Mouse (Mus musculus): ENCODE results near the gene Grm4. TPM values are rescaled to one million over a fixed set of nuclear protein-coding genes. Genes with fewer than 3 reads are reported as not detected.
"Not testable (repeated sequence)": the region's sequence is repeated elsewhere in the genome, so short reads cannot be mapped to it uniquely, and the experiment has no call there.

Gene Grm4
- polyA plus RNA-seq, 2 experiments, result 0.01 TPM; not detected in 1

GRCm38 (mm10) chr17:27385513-27386261, 135.5 kb downstream of the Grm4 start:
- Histone ChIP-seq H3K36me3 (replicated peaks; ENCODE audit: control insufficient read depth, insufficient read depth, low read depth) (no peaks in the 10 kb centered on the region), H3K27me3 (ENCODE audit: control insufficient read depth, insufficient read depth, low read length) (no peaks in the 10 kb centered on the region), H3K4me2 (ENCODE audit: low read depth) (no peak overlapping the region), H3K4me1 (replicated peaks; ENCODE audit: control insufficient read depth in 2 of 2, insufficient read depth in 2 of 2, low read length in 1 of 2) (no peaks in the 10 kb centered on the region), H3K9me3 (ENCODE audit: control insufficient read depth, low read length) (no peaks in the 10 kb centered on the region), H3K9ac (replicated peaks) (no peak overlapping the region), H3K4me3 (ENCODE audit: insufficient read depth in 1 of 2, low read depth in 2 of 2, low read length in 2 of 2) (no peak overlapping the region), H3K27ac (no peak overlapping the region)
- no peak for DNase-seq (ENCODE audit: low read depth in 3 of 3, low spot score in 3 of 3)
- no peak for TF ChIP-seq CTCF (IDR thresholded peaks at IDR 0.05; ENCODE audit: low read depth)
- no peak for TF ChIP-seq EP300 (IDR thresholded peaks at IDR 0.05; ENCODE audit: low read depth)
- 35% methylated on average over 17 of the region's 17 CpGs for WGBS (ENCODE audit: insufficient replicate concordance)
- no peak for ATAC-seq (ENCODE audit: insufficient read depth)

DNA sequence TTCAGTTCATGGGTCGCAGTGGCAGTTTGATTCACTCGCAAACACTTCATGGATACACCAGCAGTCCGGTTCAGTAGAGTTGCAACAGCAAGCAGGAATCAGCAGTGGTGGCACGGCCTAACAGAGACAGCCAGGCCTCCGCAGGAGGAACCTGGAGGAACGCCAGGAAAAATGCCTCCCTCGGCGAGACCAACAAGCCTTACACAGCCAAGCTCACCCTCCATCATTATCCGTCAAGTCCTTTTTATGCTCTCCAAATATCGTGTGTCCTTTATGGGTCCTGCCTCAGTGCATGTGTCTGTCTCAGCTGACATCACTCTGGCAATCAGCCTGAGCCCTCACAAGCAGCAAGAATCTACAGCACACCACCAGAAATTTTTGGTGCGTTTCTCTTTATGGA, 138.3 kb downstream of the Grm4 start:
- Histone ChIP-seq H3K27me3 (ENCODE audit: control insufficient read depth, insufficient read depth, low read length) (no peaks in the 10 kb centered on the region), H3K4me3 (ENCODE audit: insufficient read depth in 1 of 2, low read depth in 2 of 2, low read length in 2 of 2) (no peak overlapping the region), H3K9ac (replicated peaks) (no peak overlapping the region), H3K4me2 (ENCODE audit: low read depth) (no peak overlapping the region), H3K27ac (no peak overlapping the region), H3K36me3 (replicated peaks; ENCODE audit: control insufficient read depth, insufficient read depth, low read depth) (no peaks in the 10 kb centered on the region), H3K4me1 (replicated peaks; ENCODE audit: control insufficient read depth in 2 of 2, insufficient read depth in 2 of 2, low read length in 1 of 2) (no peaks in the 10 kb centered on the region), H3K9me3 (ENCODE audit: control insufficient read depth, low read length) (no peaks in the 10 kb centered on the region)
- no peak for ATAC-seq (ENCODE audit: insufficient read depth)
- DNase-seq (ENCODE audit: low read depth in 3 of 3, low spot score in 3 of 3), result no peak
- 72% methylated on average over 11 of the region's 11 CpGs for WGBS (ENCODE audit: insufficient replicate concordance)
- TF ChIP-seq CTCF (IDR thresholded peaks at IDR 0.05; ENCODE audit: low read depth), result no peak
- no peak for TF ChIP-seq EP300 (IDR thresholded peaks at IDR 0.05; ENCODE audit: low read depth)

- not testable (repeated sequence) for ATAC-seq (ENCODE audit: insufficient read depth); H3K9ac ChIP-seq (replicated peaks); H3K27me3 ChIP-seq (ENCODE audit: control insufficient read depth, insufficient read depth, low read length); H3K4me3 ChIP-seq (ENCODE audit: insufficient read depth in 1 of 2, low read depth in 2 of 2, low read length in 2 of 2); H3K4me2 ChIP-seq (ENCODE audit: low read depth); H3K36me3 ChIP-seq (replicated peaks; ENCODE audit: control insufficient read depth, insufficient read depth, low read depth); DNase-seq (ENCODE audit: low read depth in 3 of 3, low spot score in 3 of 3); H3K27ac ChIP-seq; H3K4me1 ChIP-seq (replicated peaks; ENCODE audit: control insufficient read depth in 2 of 2, insufficient read depth in 2 of 2, low read length in 1 of 2); H3K9me3 ChIP-seq (ENCODE audit: control insufficient read depth, low read length)
- WGBS (ENCODE audit: insufficient replicate concordance), result 57% methylated on average over 9 of the region's 9 CpGs
Measured at GRCm38 (mm10) chr17:27380911-27381459, 140.2 kb downstream of the Grm4 start.

- H3K9ac ChIP-seq (replicated peaks), result no peak overlapping the region
- TF ChIP-seq CTCF (IDR thresholded peaks at IDR 0.05; ENCODE audit: low read depth), result no peak
- no peak for TF ChIP-seq EP300 (IDR thresholded peaks at IDR 0.05; ENCODE audit: low read depth)
- no peak for DNase-seq (ENCODE audit: low read depth in 3 of 3, low spot score in 3 of 3)
- no peak overlapping the region for H3K27ac ChIP-seq
- H3K4me2 ChIP-seq (ENCODE audit: low read depth), result no peak overlapping the region
- H3K4me3 ChIP-seq (ENCODE audit: insufficient read depth in 1 of 2, low read depth in 2 of 2, low read length in 2 of 2), result no peak overlapping the region
- no peaks in the 10 kb centered on the region for H3K9me3 ChIP-seq (ENCODE audit: control insufficient read depth, low read length)
- H3K36me3 ChIP-seq (replicated peaks; ENCODE audit: control insufficient read depth, insufficient read depth, low read depth), result no peaks in the 10 kb centered on the region
- no peaks in the 10 kb centered on the region for H3K27me3 ChIP-seq (ENCODE audit: control insufficient read depth, insufficient read depth, low read length)
- WGBS (ENCODE audit: insufficient replicate concordance), result 30% methylated on average over 3 of the region's 3 CpGs
- no peaks in the 10 kb centered on the region for H3K4me1 ChIP-seq (replicated peaks; ENCODE audit: control insufficient read depth in 2 of 2, insufficient read depth in 2 of 2, low read length in 1 of 2)
- no peak for ATAC-seq (ENCODE audit: insufficient read depth)
Measured at GRCm38 (mm10) chr17:27378977-27379376, 142.2 kb downstream of the Grm4 start.

DNA sequence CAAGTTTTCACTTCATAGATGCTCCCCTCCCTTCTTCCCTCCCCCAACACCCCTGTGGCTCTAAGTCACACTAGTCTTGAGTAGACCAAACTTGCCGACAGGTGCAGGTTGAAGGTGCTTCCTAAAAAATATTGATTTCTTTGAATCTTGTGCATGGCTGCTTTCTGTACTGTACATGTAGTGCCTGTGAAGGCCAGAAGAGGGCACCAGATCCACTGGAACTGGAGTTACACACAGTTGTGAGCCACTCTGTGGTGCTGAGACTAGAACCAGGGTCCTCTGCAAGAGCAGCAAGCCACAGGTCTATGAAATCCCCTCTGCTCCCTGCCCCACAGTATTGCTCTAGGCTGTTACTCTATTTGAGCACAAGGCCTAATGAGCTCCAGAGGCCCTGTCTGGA, 144.1 kb downstream of the Grm4 start:
- 76% methylated on average over 1 of the region's 1 CpGs for WGBS (ENCODE audit: insufficient replicate concordance)

More for the DNA sequence above, 144.1 kb downstream of the Grm4 start:
- Histone ChIP-seq H3K9ac (replicated peaks) (no peak overlapping the region), H3K27me3 (ENCODE audit: control insufficient read depth, insufficient read depth, low read length) (no peaks in the 10 kb centered on the region), H3K4me3 (ENCODE audit: insufficient read depth in 1 of 2, low read depth in 2 of 2, low read length in 2 of 2) (no peak overlapping the region), H3K4me2 (ENCODE audit: low read depth) (no peak overlapping the region), H3K4me1 (replicated peaks; ENCODE audit: control insufficient read depth in 2 of 2, insufficient read depth in 2 of 2, low read length in 1 of 2) (no peaks in the 10 kb centered on the region), H3K27ac (no peak overlapping the region), H3K36me3 (replicated peaks; ENCODE audit: control insufficient read depth, insufficient read depth, low read depth) (no peaks in the 10 kb centered on the region), H3K9me3 (ENCODE audit: control insufficient read depth, low read length) (no peaks in the 10 kb centered on the region)
- ATAC-seq (ENCODE audit: insufficient read depth) (no peak), DNase-seq (ENCODE audit: low read depth in 3 of 3, low spot score in 3 of 3) (no peak)
- TF ChIP-seq CTCF (IDR thresholded peaks at IDR 0.05; ENCODE audit: low read depth) (peak; percentile 52), EP300 (IDR thresholded peaks at IDR 0.05; ENCODE audit: low read depth) (no peak)

Data from liver, embryonic 14.5 days (tissue).